Mouse (Mus musculus) heart, postnatal 0 days (tissue): ENCODE data around the gene Sec24c. TPM values are rescaled to one million over a fixed set of nuclear protein-coding genes. Genes with fewer than 3 reads are reported as not detected.
A peak's percentile ranks its signal among the peaks of the same experiment; 100 is the strongest.

ENCODE experiments used
- ATAC-seq: fragments of 200-750 bp; cut with Nextera tagmentation; 2 replicates; pipeline ENCODE4 v1.8.0; 2017; ENCODE audit warnings: low read depth, moderate number of reproducible peaks, moderate library complexity; ENCODE audit not compliant: insufficient read depth
- DNase-seq: peaks from one replicate; pipeline ENCODE4 v3.0.0-alpha.2; 2016; ENCODE audit warnings: low spot score
- H3K27ac ChIP-seq: fragments of 300-500 bp; sonication (generic); 2 replicates; pipeline ENCODE4 v1.5.1; 2014; ENCODE audit warnings: low read depth, mild to moderate bottlenecking
- H3K27me3 ChIP-seq: fragments of 300-500 bp; sonication (generic); 2 replicates; pipeline ENCODE4 v1.6.1; 2014; ENCODE audit warnings: low read length, mixed read lengths; ENCODE audit not compliant: control insufficient read depth, insufficient read depth
- H3K36me3 ChIP-seq: fragments of 300-500 bp; sonication (generic); replicated peaks from 2 replicates; pipeline ENCODE4 v1.6.1; 2014; ENCODE audit warnings: low read length, mixed read lengths; ENCODE audit not compliant: control insufficient read depth, insufficient read depth
- H3K4me1 ChIP-seq: fragments of 300-500 bp; sonication (generic); 2 replicates; pipeline ENCODE4 v1.6.1; 2014; ENCODE audit warnings: antibody characterized with exemption; ENCODE audit not compliant: control insufficient read depth, insufficient read depth
- H3K4me2 ChIP-seq: fragments of 300-500 bp; sonication (generic); 2 replicates; pipeline ENCODE4 v1.6.1; 2014; ENCODE audit warnings: low read depth, mild to moderate bottlenecking, low read length, moderate library complexity
- H3K4me3 ChIP-seq: fragments of 300-500 bp; sonication (generic); 2 replicates; pipeline ENCODE4 v1.5.1; 2014; ENCODE audit warnings: low read depth, low read length
- H3K9ac ChIP-seq: fragments of 300-500 bp; sonication (generic); replicated peaks from 2 replicates; pipeline ENCODE4 v1.6.1; 2014; ENCODE audit warnings: low read depth, low read length, mixed read lengths
- H3K9me3 ChIP-seq: fragments of 300-500 bp; sonication (generic); replicated peaks from 2 replicates; pipeline ENCODE4 v1.6.1; 2016; ENCODE audit warnings: low read length; ENCODE audit not compliant: control insufficient read depth
- CTCF ChIP-seq: IDR thresholded peaks from 2 replicates; pipeline ENCODE4 v1.5.1; 2016; ENCODE audit warnings: antibody characterized with exemption, control low read depth, low read depth
- EP300 ChIP-seq: IDR thresholded peaks from 2 replicates; pipeline ENCODE4 v1.6.1; 2016; ENCODE audit warnings: antibody characterized with exemption, low read depth
- WGBS: fragments of 180-500 bp; shearing (Covaris S2); extraction: QIAGEN DNeasy Blood & Tissue Kit; methylation state at CpG from one replicate; pipeline ENCODE4 v1.1.7; 2014; 5-methylcytosine and 5-hydroxymethylcytosine counted together
- polyA plus RNA-seq: library from polyadenylated mRNA; unstranded; fragments of >200 nt; fragmentation: Nextera tagmentation; extraction: Ambion mirVana; gene quantifications from 2 replicates; pipeline ENCODE4 v1.2.1, GENCODE M21; 2015
- total RNA-seq: library from RNA; depleted of rRNA; stranded (reverse); fragments of >200 nt; gene quantifications from 2 replicates; pipeline ENCODE4 v1.2.3, GENCODE M21; 2014; ENCODE audit warnings: low replicate concordance

Gene Sec24c
- total and polyA plus RNA-seq, 2 experiments from 2014 or later: 42.9 to 71.2 TPM

DNA sequence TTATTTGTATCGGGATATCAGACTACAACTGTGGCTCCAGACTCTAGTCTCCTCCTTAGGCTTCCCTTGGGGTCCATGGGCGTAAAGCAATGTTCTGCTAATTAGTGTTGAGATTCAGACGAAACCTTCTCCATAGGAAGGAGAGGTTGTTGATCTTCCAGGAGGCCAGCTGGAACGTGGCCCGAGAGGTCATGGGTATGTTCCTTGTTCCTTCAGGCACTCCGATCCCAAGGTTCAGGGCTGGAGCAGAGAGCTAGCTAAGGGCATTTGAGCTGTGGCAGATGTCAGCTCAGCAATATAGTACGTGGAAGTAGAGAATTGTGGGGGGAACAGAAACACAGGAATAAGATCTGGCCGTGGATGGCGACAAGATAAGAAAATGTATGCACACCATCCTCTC, 18.4 kb upstream of the Sec24c start:
- Histone ChIP-seq H3K9ac (0 out of 2 replicates have a peak overlapping the region, but pooled peaks have one; percentile 22), H3K4me3 (no peak overlapping the region; the same call in 1 of the 2 replicates), H3K4me2 (peak overlapping the region; percentile 55; the same call in 1 of the 2 replicates), H3K27me3 (no peaks in the 10 kb centered on the region), H3K4me1 (peaks cover 14% of the 10 kb centered on the region; the same call in 1 of the 2 replicates), H3K36me3 (peaks cover 6% of the 10 kb centered on the region; the same call in 1 of the 2 replicates), H3K9me3 (no peaks in the 10 kb centered on the region), H3K27ac (peak overlapping the region; percentile 39)
- 45% methylated on average over 9 of the region's 9 CpGs for WGBS
- TF ChIP-seq CTCF (no peak), EP300 (no peak)
- DNase-seq: no peak
- no peak for ATAC-seq

DNA sequence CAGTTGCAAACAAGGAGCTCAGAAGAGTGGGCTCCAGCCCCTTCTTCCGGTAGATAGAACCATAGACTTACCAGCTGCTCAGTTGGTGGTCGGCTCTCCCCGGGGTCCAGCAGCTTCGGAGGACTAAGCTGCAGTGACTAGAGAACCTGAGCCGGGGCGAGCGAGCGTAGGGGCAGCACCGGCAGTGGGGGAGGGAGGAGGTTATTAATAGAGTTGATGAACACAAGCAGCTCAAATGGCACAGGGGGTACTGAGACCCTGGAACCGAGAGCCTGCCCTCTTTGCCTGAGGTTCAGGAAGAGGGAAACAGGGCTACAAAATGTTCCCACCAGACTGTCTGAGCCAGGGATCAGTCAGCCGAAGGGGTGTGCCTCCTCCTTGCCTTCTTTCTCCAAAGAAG, 17.7 kb upstream of the Sec24c start, which contains the start of gene Myoz1:
Gene Myoz1, minus strand, starts transcription at position 180 of the 400 bp plus-strand sequence.
- Histone ChIP-seq H3K4me1 (peaks cover 14% of the 10 kb centered on the region; the same call in 1 of the 2 replicates), H3K4me2 (peak within 1 kb of the TSS; percentile 55)

DNA sequence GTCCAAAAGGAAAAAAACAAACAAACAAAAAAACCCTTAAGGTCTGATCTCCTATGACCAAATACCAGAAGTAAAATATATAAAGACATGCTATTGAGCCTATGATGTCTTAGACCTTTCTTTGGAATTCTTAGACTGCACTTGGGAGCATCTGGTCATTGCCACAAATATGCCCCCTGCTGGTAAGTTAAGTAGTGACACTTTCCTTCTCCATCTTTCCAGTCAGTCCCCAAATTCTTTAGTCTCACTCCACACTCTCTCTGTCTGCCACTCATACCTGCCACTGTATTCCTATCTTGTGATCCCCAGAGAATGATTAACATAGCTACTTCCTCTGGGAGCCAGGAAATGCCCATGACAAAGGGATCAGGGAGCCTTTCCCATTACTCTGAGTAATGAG, 15.8 kb upstream of the Sec24c start:
- Histone ChIP-seq H3K4me3 (no peak overlapping the region), H3K36me3 (peaks cover 7% of the 10 kb centered on the region), H3K4me2 (no peak overlapping the region), H3K4me1 (peaks cover 14% of the 10 kb centered on the region; the same call in 1 of the 2 replicates), H3K9me3 (no peaks in the 10 kb centered on the region), H3K9ac (no peak overlapping the region), H3K27me3 (no peaks in the 10 kb centered on the region), H3K27ac (no peak overlapping the region)
- ATAC-seq (no peak), DNase-seq (peak; percentile 67)
- TF ChIP-seq EP300 (no peak), CTCF (peak; percentile 78)

More for the DNA sequence above, 17.7 kb upstream of the Sec24c start, which contains the start of gene Myoz1:
- Histone ChIP-seq H3K27me3 (no peaks in the 10 kb centered on the region), H3K27ac (peak within 1 kb of the TSS; percentile 39), H3K4me3 (peak within 1 kb of the TSS; percentile 17), H3K36me3 (peaks cover 7% of the 10 kb centered on the region; the same call in 1 of the 2 replicates), H3K9me3 (no peaks in the 10 kb centered on the region), H3K9ac (0 out of 2 replicates have a peak within 1 kb of the TSS, but pooled peaks have one; percentile 22)
- 16% methylated on average over 11 of the region's 11 CpGs for WGBS
- ATAC-seq: no peak
- no peak for DNase-seq
- no peak for TF ChIP-seq CTCF
- TF ChIP-seq EP300: no peak

DNA sequence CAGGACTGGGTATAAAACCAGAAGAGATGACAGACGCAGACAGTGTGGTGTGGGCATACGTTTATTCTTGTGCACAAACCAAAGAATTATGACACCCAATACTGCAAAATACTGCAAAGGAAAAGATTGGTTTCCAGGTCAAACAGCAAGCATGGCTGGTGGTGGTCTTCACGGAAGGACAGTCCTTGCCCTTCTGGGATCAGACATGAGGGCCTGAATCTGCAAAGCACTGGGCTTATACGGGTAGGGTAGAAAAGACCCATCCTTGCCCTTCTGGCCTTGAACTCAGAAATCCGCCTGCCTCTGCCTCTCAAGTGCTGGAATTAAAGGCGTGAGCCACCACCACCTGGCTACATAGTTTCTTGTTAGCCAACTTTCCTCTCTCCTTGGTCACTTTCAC, 15.2 kb upstream of the Sec24c start:
- DNase-seq (no peak), ATAC-seq (no peak)
- Histone ChIP-seq H3K27ac (peak overlapping the region; percentile 25; the same call in 1 of the 2 replicates), H3K9me3 (no peaks in the 10 kb centered on the region), H3K4me3 (no peak overlapping the region), H3K4me1 (peaks cover 14% of the 10 kb centered on the region; the same call in 1 of the 2 replicates), H3K4me2 (no peak overlapping the region), H3K27me3 (no peaks in the 10 kb centered on the region), H3K9ac (no peak overlapping the region), H3K36me3 (peaks cover 7% of the 10 kb centered on the region)
- TF ChIP-seq EP300 (no peak; the same call in 1 of the 2 replicates), CTCF (no peak)
- WGBS: 66% methylated on average over 6 of the region's 6 CpGs

DNA sequence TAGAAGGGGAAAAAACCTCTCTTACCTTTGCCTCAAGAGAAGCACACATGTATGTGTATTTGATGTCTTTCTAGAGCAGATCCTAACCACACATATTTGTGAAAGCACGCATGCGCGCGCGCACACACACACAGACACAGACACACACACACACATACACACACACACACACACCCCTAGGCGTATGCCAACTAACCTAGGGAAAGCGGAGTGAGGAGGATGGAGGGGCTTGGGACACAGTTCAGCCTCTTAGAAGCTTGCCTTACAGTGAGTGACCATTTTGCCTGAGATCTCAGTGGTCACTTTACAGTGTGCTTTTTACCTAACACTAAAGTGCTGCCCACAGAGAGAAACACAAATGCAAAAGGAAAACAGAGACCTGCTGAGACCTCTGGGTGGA, 14.4 kb upstream of the Sec24c start:
- DNase-seq (no peak), ATAC-seq (no peak)
- no peaks in the 10 kb centered on the region for H3K9me3 ChIP-seq
- peak overlapping the region; percentile 99 for H3K27ac ChIP-seq
- H3K27me3 ChIP-seq: no peaks in the 10 kb centered on the region
- no peak overlapping the region for H3K9ac ChIP-seq
- peaks cover 7% of the 10 kb centered on the region for H3K36me3 ChIP-seq
- H3K4me2 ChIP-seq: 0 out of 2 replicates have a peak overlapping the region, but pooled peaks have one; percentile 76
- no peak overlapping the region for H3K4me3 ChIP-seq
- 94% methylated on average over 7 of the region's 7 CpGs for WGBS
- TF ChIP-seq CTCF (no peak), EP300 (no peak)
- peaks cover 14% of the 10 kb centered on the region; the same call in 1 of the 2 replicates for H3K4me1 ChIP-seq
